Mouse (Mus musculus): ENCODE measurements around the gene Zfp503.

Gene Zfp503

DNA sequence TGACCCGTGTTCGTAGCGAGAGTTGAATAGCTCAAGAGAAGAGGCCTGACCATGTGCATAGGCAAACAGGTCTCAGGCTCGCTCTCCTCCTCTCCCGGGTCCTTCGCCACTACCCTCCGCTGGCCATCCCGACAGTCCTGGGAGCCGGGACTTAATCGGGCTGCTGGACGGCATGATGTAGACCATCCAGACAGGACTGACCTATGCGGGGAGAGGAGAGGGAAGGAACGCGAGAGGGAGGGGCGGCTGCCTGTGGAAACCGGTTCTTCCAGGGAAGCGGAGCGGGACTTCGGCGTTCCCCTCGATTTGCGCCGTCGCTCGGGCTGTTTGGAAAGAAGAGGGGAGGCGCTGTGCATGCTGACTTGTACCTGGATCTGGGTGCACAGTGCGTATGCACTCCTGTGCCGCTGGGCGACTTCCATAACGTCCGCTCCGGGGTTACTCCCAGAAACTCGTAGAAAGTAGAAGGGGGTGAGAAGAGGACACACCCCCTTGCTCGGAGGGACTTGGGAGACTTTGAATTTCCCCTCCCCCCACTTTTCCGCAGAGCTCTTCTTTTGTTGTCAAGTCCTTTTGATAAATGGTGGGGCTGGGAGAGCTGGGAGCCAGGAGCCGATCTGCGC is at the start of gene Zfp503:
Gene Zfp503 (minus strand): TSS at position 311 of the 623 bp plus-strand sequence.
- in situ Hi-C loops (cut with MboI; ENCODE audit: low sequenced_read_pairs): no loop called here

GRCm38 (mm10) chr14:22037498-22038131 is 48.2 kb upstream of the Zfp503 start:
- in situ Hi-C loops (cut with MboI; ENCODE audit: low sequenced_read_pairs): no loop called here

GRCm38 (mm10) chr14:22036802-22037497 is 47.5 kb upstream of the Zfp503 start:
- in situ Hi-C loops (cut with MboI; ENCODE audit: low sequenced_read_pairs): no loop called here

- in situ Hi-C loops (cut with MboI; ENCODE audit: low sequenced_read_pairs): no loop called here
Observed at GRCm38 (mm10) chr14:22036338-22036737, 46.9 kb upstream of the Zfp503 start.

DNA sequence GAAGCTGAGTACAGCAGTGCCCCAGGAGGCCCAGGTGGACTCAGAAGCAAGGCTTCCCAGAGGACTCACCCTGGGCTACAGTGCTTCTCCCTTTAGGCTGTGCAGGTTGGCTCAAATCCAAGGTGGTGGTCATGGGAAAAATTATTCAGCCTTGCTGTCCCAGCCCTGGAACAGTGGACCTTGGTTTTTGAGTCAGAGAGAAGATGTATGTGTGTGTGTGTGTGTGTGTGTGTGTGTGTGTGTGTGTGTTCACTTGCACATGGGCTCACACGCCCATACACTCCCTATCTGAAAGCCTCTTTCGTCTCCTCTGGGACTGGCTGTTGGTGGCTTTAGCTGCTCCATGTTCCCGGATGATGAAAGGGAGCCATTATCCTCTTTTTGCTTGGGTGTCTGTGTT is 46.5 kb upstream of the Zfp503 start:
- in situ Hi-C loops (cut with MboI; ENCODE audit: low sequenced_read_pairs): no loop called here

- in situ Hi-C loops (cut with MboI; ENCODE audit: low sequenced_read_pairs): no loop called here
Observed at GRCm38 (mm10) chr14:22023533-22023932, 34.1 kb upstream of the Zfp503 start.

DNA sequence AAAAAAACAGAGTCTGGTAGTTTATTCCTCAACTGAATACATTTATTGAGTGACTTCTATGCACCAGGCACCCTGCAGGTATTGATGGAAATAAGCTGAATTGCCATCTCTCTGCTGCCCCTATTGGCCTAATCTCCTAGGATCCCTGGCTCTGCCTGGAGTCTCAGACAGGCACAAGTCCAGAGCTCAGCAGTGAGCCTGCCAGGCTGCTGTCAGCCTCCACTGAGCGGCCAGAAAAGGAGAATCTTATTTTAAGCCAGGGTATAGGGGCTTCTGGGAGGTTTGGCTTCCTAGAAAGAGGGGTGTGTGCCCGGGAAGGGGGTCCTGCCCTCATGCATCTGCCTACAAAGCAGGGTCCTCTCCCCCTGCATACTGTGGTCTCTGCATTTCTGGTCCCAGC is 31.5 kb upstream of the Zfp503 start:
- in situ Hi-C loops (cut with MboI; ENCODE audit: low sequenced_read_pairs): no loop called here

- in situ Hi-C loops (cut with MboI; ENCODE audit: low sequenced_read_pairs): no loop called here
Observed at GRCm38 (mm10) chr14:22019949-22020845, 30.8 kb upstream of the Zfp503 start.

DNA sequence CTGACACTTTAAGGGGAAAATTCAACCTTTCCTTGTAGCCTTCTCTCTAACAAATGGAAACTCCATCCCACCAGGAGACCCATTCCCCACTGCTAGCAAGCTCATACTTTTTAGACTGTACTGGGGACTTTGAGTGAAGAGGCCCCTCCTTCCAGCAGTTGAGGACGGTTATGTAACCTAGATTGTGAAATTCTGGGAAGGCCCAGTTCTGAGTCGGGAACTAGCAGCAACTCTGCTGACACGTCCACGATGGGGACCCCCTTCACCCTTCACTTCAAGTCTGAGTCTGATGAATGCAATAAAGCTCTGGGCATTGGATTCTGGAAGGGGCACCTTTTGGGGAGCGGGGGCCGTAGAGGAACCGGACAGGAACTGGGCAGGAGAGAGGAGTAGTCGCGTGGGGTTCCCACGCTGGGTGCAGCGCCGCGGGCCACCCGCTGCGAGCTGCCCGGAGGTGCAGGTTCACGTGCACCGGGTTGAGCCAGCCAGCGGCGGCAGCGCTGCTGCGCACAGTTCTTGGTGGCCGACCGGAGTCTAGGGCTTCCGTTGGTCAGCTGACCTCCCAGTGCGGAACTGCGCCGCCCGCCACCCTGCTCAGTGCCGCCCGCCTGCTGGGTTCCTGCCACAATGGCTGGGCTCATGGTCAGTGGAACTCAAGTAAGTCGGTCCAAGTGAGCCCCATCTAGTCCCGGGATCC is 30.0 kb upstream of the Zfp503 start, which contains the start of gene Lrmda:
Gene Lrmda (plus strand): TSS at position 461 of the 697 bp plus-strand sequence.
- in situ Hi-C loops (cut with MboI; ENCODE audit: low sequenced_read_pairs): no loop called here

- in situ Hi-C loops (cut with MboI; ENCODE audit: low sequenced_read_pairs): no loop called here
Observed at GRCm38 (mm10) chr14:22017011-22017410, 27.6 kb upstream of the Zfp503 start.

GRCm38 (mm10) chr14:22014781-22015180 is 25.4 kb upstream of the Zfp503 start:
- in situ Hi-C loops (cut with MboI; ENCODE audit: low sequenced_read_pairs): no loop called here

DNA sequence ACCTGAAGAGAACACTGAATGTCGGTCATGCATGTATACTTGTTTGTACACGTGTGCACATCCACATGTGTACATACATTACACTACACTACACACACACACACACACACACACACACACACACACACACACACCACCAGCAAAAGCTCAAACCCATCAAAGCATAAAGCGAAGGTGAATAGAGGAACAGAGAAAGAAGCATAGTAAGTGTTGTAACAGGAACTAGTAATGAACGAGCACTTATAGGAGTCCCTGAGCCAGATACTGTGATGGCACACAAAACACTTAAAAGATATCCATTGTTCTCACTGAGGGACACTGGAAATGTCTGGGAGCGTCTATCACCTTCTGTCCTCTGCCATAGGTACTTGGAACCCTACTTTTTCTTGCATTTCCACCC is 24.9 kb upstream of the Zfp503 start:
- in situ Hi-C loops (cut with MboI; ENCODE audit: low sequenced_read_pairs): no loop called here

DNA sequence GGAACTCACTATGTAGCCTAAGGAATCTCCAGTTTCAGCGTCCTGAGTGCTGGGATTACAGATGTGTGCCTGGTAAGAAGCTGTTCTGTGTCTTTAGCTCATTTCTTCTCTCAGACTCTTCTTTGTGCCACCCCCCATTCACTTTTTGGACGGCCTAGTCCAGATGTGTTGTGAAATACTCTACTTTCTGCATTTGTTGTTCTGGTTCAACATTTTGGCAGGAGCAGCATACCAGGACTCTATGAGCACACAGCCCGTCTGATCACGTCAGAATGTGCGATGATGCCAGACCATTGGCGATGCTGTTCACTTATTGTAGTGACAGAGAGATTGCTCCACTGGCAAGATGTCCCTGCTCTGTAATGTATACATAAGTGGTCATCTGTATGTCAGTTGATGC is 17.6 kb upstream of the Zfp503 start:
- in situ Hi-C loops (cut with MboI; ENCODE audit: low sequenced_read_pairs): loop anchor here (10.0 kb wide), 1 partner anchor 62 kb away; no protein-coding TSS in a partner anchor

DNA sequence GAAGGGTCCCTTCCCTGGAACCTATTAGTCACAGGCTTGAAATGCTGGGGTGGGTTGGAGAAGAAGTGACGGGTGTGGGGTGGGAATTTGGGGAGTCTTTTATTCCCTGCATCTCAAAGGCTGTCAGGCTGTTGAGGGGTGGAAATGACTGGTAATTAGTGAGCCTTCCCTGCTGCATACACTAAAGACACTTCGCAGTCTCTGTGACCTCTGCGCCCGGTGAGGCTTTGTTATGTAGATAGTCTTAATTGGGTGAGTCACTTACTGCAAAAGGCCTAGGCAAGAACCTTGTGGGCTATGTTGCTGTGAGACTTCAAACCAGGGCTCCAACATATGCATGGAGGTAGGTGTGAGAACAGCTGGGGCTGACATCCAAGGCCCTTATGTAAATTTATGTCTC is 15.5 kb upstream of the Zfp503 start:
- in situ Hi-C loops (cut with MboI; ENCODE audit: low sequenced_read_pairs): loop anchor here (10.0 kb wide), 1 partner anchor 60 kb away; no protein-coding TSS in a partner anchor

- in situ Hi-C loops (cut with MboI; ENCODE audit: low sequenced_read_pairs): loop anchor here (10.0 kb wide), 1 partner anchor 59 kb away; no protein-coding TSS in a partner anchor
Observed at GRCm38 (mm10) chr14:22003631-22004030, 14.2 kb upstream of the Zfp503 start.

GRCm38 (mm10) chr14:22003231-22003630 is 13.8 kb upstream of the Zfp503 start:
- in situ Hi-C loops (cut with MboI; ENCODE audit: low sequenced_read_pairs): loop anchor here (10.0 kb wide), 1 partner anchor 58 kb away; no protein-coding TSS in a partner anchor

DNA sequence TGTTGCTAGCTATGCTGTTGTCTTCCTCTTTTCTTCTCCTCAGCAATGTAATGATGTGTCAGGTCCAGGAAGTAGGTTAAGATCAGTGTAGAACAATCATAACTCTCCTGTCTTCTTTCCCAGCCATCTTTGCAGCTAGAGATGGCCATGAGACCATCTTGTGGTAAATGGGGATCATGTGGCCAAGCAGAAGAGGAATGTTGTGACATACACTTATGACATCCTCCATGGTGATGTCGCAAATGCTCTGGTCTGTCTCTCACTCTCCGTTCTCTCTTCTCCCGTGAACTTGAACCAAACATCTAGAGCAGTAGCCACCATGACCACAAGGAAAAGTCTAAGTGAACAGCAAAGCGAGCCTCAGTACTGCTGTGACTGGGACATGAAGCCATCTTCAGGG is 10.2 kb upstream of the Zfp503 start:
- in situ Hi-C loops (cut with MboI; ENCODE audit: low sequenced_read_pairs): no loop called here

GRCm38 (mm10) chr14:21995031-21995754 is 5.8 kb upstream of the Zfp503 start:
- in situ Hi-C loops (cut with MboI; ENCODE audit: low sequenced_read_pairs): no loop called here
